Mouse (Mus musculus) liver, adult 2 months (tissue): ENCODE measurements at regions not wholly inside any gene's neighbourhood (a gene's known extent, or its start where the extent isn't known, plus 50 kb on each side); places are given as distances from the start of the nearest gene placed in this dataset.

Source experiments
- CTCF ChIP-seq: fragments of 200-500 bp; IDR thresholded peaks from 2 replicates; pipeline ENCODE4 v1.5.1; 2011; ENCODE audit warnings: low read depth, low read length, control low read depth
- POLR2A ChIP-seq: fragments of 200-500 bp; IDR thresholded peaks from 2 replicates; pipeline ENCODE4 v1.6.1; 2011; ENCODE audit warnings: low read length, control low read depth; ENCODE audit not compliant: insufficient read depth; ENCODE audit errors: extremely low read depth

DNA sequence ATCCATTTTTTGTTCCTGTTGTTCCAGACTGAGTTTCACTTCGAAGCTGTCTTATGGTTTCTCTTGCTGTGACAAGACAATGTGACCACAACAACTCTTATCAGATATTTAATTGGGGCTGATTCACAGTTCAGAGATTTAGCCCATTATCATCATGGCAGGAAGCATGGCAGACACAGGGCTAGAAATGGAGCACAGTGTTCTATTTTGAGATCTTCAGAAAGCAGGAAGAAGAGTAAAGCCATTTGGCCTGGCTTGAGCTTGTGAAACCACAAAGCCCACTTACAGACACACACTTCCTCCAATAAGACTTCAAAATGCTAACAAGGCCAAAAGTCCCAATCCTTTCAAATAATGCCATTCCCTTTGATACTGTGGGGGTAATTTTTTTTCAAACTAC, 670.4 kb upstream of the Cdh12 start:
- no peak for TF ChIP-seq CTCF
- TF ChIP-seq POLR2A: no peak
